Mouse (Mus musculus) heart, adult 2 months (tissue): ENCODE results near the gene Gm14412.

Experiments used
- CTCF ChIP-seq: fragments of 200-600 bp; IDR thresholded peaks from 2 replicates; pipeline ENCODE4 v1.8.1; 2022; ENCODE audit warnings: antibody characterized with exemption, mild to moderate bottlenecking, moderate library complexity
- POLR2A ChIP-seq: fragments of 200-500 bp; IDR thresholded peaks from 2 replicates; pipeline ENCODE4 v1.6.1; 2011; ENCODE audit warnings: mild to moderate bottlenecking, low read depth, low read length, control low read depth; ENCODE audit not compliant: insufficient read depth

GRCm38 (mm10) chr2:177318996-177319395, 5.1 kb downstream of the Gm14412 start:
- TF ChIP-seq CTCF, result no peak
- no peak for TF ChIP-seq POLR2A
